Mouse (Mus musculus) fibroblast of lung, adult 2 months (primary cell): ENCODE results near the gene Ubxn2a.
"Not testable (repeated sequence)": the region's sequence is repeated elsewhere in the genome, so short reads cannot be mapped to it uniquely, and the experiment has no call there.

Experiments
- DNase-seq: peaks from one replicate; pipeline ENCODE4 v3.0.0-alpha.2; 2011; ENCODE audit warnings: low read depth

Ubxn2a gene

GRCm38 (mm10) chr12:4906951-4907906 is at the start of gene Ubxn2a:
Gene Ubxn2a, minus strand, starts transcription at chr12:4907705.
- peak; percentile 73 for DNase-seq

GRCm38 (mm10) chr12:4953156-4953555 is 45.7 kb upstream of the Ubxn2a start:
- no peak for DNase-seq

GRCm38 (mm10) chr12:4952272-4952671 is 44.8 kb upstream of the Ubxn2a start:
- no peak for DNase-seq

GRCm38 (mm10) chr12:4930820-4931548 is 23.5 kb upstream of the Ubxn2a start:
- no peak for DNase-seq

- no peak for DNase-seq
Observed at GRCm38 (mm10) chr12:4928197-4928596, 20.7 kb upstream of the Ubxn2a start.

GRCm38 (mm10) chr12:4917805-4918591 is 10.5 kb upstream of the Ubxn2a start:
- DNase-seq, result peak; percentile 47

- peak; percentile 91 for DNase-seq
Observed at GRCm38 (mm10) chr12:4916994-4917804, 9.7 kb upstream of the Ubxn2a start, which contains the start of gene Atad2b. Gene Atad2b, plus strand, starts transcription at chr12:4917353.

- DNase-seq, result no peak
Observed at GRCm38 (mm10) chr12:4914944-4915343, 7.4 kb upstream of the Ubxn2a start.

- no peak for DNase-seq
Observed at GRCm38 (mm10) chr12:4914441-4914840, 6.9 kb upstream of the Ubxn2a start.

- DNase-seq, result no peak
Observed at GRCm38 (mm10) chr12:4911716-4912115, 4.2 kb upstream of the Ubxn2a start.

- DNase-seq, result not testable (repeated sequence)
Observed at GRCm38 (mm10) chr12:4910496-4910895, 3.0 kb upstream of the Ubxn2a start.

- DNase-seq, result no peak
Observed at GRCm38 (mm10) chr12:4908391-4908790, 886 bp upstream of the Ubxn2a start.

GRCm38 (mm10) chr12:4906476-4906875 is 1.0 kb downstream of the Ubxn2a start:
- no peak for DNase-seq

GRCm38 (mm10) chr12:4905946-4906345 is 1.6 kb downstream of the Ubxn2a start:
- no peak for DNase-seq

- no peak for DNase-seq
Observed at GRCm38 (mm10) chr12:4898024-4898423, 9.5 kb downstream of the Ubxn2a start.

GRCm38 (mm10) chr12:4889891-4890290 is 17.6 kb downstream of the Ubxn2a start:
- no peak for DNase-seq

GRCm38 (mm10) chr12:4889251-4889650 is 18.3 kb downstream of the Ubxn2a start:
- DNase-seq, result no peak

GRCm38 (mm10) chr12:4888739-4889138 is 18.8 kb downstream of the Ubxn2a start:
- no peak for DNase-seq

- DNase-seq, result not testable (repeated sequence)
Observed at GRCm38 (mm10) chr12:4886581-4886980, 20.9 kb downstream of the Ubxn2a start.

GRCm38 (mm10) chr12:4885062-4885461 is 22.4 kb downstream of the Ubxn2a start:
- no peak for DNase-seq

- DNase-seq, result no peak
Observed at GRCm38 (mm10) chr12:4882086-4882485, 25.4 kb downstream of the Ubxn2a start.
